Mouse (Mus musculus) left cerebral cortex, adult 11 months (tissue): ENCODE measurements around the gene Disc1.
A peak's percentile ranks its signal among the peaks of the same experiment; 100 is the strongest.

Experiments used
- DNase-seq: peaks from one replicate; pipeline ENCODE4 v3.0.0; 2022; ENCODE audit warnings: low spot score

Disc1 gene

DNA sequence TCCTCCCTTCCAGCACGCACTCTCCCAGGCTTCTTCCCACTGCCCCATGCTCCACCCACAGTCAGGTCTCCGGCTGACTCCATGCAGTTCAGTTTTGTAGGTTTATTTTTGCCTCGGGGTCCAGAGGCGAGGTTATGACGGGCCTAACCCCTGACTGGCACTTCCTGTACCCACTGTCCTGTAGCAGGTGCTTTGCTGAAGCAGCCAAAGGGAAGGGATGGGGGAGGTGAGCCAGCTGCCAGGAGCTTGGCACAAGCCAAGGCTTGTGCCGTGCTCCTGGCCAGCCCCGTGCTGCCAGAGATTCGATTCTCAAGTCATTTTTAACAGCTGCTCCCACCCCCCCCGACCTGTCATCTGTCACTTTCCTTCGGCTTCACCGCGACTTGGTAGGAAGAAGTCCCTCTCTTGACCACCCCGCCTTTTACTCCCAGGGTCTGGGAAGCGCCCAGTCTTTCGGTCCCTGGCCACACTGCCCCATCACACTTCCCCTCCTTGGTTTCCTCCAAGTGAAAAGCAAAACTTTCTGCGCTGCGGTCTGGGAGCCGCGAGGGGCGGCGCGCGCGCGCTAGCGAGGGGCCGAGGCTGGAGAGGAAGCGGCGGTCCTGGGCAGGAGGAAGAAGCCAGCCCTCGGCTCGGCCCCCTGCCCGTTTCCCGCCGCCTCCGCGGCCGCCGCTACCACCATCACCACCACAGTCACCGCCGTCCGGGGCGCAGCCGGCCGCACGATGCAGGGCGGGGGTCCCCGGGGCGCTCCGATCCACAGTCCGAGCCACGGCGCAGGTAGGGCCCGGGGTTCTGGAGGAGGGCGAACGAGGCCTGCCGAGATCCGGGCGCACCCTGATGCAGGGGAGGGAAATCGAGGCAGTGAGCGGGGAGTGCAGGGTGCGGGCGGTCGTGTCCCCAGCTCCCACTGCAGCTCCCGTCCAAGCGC is at the start of gene Disc1:
Gene Disc1, plus strand, starts transcription at position 691 of the 931 bp plus-strand sequence.
- no peak for DNase-seq

- peak; percentile 90 for DNase-seq
Measured at GRCm38 (mm10) chr8:125012695-125013627, 41.0 kb upstream of the Disc1 start, which contains the start of gene Tsnax. Gene Tsnax (plus strand): TSS chr8:125012997.

- no peak for DNase-seq
Measured at GRCm38 (mm10) chr8:125024085-125024484, 29.9 kb upstream of the Disc1 start.

- DNase-seq = no peak
Measured at GRCm38 (mm10) chr8:125027211-125027610, 26.8 kb upstream of the Disc1 start.

GRCm38 (mm10) chr8:125028841-125029240 is 25.2 kb upstream of the Disc1 start:
- DNase-seq = no peak

- DNase-seq = no peak
Measured at GRCm38 (mm10) chr8:125031276-125031675, 22.7 kb upstream of the Disc1 start.

DNA sequence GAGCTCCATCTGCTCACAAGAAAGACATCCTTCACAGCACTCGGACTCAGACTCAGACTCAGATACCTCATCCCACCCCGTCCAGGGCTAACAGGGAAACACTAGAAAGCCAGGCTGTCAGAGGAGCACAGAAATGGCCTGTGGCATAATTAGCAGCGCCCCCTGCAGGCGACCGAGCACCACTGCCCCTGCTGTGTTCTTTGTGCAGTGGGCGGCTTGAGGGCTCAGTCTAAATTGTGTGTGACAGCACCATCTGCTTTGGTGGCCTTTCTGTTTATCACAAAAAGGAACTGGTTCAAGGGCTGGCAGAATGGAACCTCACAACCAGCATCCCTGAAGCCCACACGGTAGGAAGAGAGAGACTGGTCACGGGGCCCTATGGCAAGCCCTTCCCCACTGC is 19.3 kb upstream of the Disc1 start:
- no peak for DNase-seq

- no peak for DNase-seq
Measured at GRCm38 (mm10) chr8:125037081-125037480, 16.9 kb upstream of the Disc1 start.

GRCm38 (mm10) chr8:125038731-125039130 is 15.3 kb upstream of the Disc1 start:
- no peak for DNase-seq

GRCm38 (mm10) chr8:125040587-125041375 is 13.2 kb upstream of the Disc1 start:
- DNase-seq = no peak

- no peak for DNase-seq
Measured at GRCm38 (mm10) chr8:125041496-125041895, 12.5 kb upstream of the Disc1 start.

GRCm38 (mm10) chr8:125043394-125043793 is 10.6 kb upstream of the Disc1 start:
- no peak for DNase-seq

- no peak for DNase-seq
Measured at GRCm38 (mm10) chr8:125043935-125044334, 10.1 kb upstream of the Disc1 start.

- DNase-seq = no peak
Measured at GRCm38 (mm10) chr8:125045760-125046159, 8.2 kb upstream of the Disc1 start.

GRCm38 (mm10) chr8:125049051-125049750 is 4.8 kb upstream of the Disc1 start:
- DNase-seq = no peak

DNA sequence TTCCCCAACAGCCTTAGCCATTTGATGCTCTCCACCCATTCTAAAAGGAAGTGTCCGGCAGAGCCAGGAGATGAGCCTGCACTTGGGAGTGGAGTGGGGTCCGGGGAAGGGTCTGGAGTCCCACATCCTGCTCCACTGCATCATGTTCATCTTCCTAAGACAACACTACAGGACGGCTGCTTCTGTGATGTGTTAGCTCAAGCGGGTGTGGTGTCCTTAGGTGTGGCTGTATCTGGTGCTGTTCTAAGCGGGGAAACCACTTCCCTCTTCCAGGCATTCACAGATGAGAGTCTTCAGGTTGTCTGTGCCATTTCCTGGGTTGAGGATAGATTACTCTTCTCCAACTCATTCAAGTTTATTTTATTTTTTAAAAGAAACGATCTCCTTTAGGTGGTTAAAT is 4.2 kb upstream of the Disc1 start:
- DNase-seq = no peak

- DNase-seq = no peak
Measured at GRCm38 (mm10) chr8:125052026-125052425, 2.0 kb upstream of the Disc1 start.

DNA sequence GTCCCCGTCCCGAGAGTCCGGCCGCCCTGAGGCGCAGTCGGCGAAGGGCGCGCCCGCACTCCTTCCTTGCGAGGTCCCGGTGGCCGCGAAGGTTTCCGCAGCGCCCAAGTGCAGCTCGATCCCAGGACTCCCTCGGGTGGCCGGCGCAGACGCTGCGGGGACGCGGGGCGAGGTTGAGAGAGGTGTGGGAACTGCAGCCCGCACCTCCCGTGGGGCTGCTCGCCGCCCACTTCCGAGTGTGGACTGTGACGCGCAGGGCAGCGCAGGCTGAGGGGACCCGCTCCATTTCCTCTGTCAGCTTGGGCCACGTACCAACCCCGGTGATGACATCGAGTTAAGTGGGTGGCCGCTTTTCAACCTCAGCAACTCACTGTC is 428 bp downstream of the Disc1 start:
- DNase-seq = no peak

DNA sequence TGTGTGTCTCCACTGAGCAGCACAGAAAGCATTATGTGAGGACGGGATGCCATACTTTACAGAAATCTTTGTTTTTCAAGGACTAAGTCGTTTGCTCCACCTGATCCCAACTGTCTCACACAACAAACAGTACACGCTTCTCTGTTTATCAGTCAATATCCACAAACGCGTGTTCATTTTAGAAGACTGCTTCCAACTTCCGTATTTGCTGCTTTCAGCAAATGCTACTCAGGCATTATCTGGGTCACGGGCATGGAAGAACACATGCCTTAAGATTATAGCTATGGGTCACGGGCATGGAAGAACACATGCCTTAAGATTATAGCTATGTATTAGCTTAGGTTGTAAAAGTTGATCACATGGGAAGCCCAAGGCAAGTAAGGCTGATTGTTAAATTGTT is 6.9 kb downstream of the Disc1 start:
- DNase-seq = no peak

DNA sequence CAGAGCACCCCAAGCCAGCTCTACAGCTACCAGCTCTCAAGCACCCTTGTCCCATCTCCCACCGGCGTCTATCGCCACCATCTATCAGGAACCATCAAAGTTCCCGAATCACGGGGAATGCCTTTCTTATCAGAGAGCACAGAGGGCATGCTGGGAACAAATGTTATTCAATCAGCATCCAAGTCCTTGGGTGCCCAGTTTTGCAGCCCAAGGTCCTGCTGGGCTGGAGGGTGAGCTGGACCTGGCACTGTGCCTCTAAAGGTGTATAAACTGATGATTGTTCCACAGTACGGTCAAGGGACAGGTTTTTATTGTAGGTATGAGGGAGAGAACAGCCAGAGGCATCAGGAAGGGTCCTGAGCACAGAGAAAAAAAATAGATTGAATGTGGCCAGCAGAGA is 11.6 kb downstream of the Disc1 start:
- no peak for DNase-seq

GRCm38 (mm10) chr8:125066913-125067595 is 13.1 kb downstream of the Disc1 start:
- peak; percentile 66 for DNase-seq
